Mouse (Mus musculus): ENCODE data around the gene Chid1.

- TF ChIP-seq CTCF (IDR thresholded peaks at IDR 0.05; ENCODE audit: borderline replicate concordance, insufficient read depth, low read length) (no peak), POLR2A (IDR thresholded peaks at IDR 0.05; ENCODE audit: low read depth, low read length) (no peak)
Observed at GRCm38 (mm10) chr7:141519795-141520194, 19.9 kb downstream of the Chid1 start.

All from embryonic fibroblast, embryonic 13.5 days (primary cell).